ENCODE assay signal across 24 mouse cellular contexts in the genomic region with DNA sequence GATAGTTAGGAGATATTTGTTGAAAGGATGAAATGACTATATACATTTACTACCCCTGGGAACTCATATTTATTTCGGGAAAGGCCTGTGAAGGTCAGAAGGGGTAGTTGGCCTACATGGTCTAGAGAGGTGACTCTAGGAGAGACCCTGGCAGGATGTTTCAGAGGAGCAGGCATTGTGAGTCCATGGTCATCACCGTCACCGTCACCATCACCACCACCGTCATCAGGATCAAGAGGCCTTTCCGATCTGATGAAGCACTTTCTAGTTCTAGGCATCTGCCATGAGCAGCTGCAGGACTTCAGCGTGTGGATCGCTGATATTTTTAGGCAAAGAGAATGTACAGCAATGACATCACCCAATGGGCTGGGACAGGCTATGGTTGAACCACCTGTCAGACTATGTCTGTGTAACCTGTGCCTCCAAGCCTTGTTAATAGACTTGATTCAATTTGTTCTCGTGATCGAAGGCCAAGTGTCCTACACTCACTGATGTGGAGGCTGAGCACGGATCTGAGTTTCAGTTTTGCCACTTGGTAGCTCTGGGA. TPM values are rescaled to one million over a fixed set of nuclear protein-coding genes. Genes with fewer than 3 reads are reported as not detected.
"Had no signal": no experiment of that assay in that cellular context is flagged by ENCODE, and none has a peak within 500 bp of the region (broad histone marks: within the 10 kb centered on the region; RNA-seq: fewer than 3 reads in every experiment).

No protein-coding gene starts in this region.

- H3K27ac ChIP-seq: heart, adult 2 months; hindbrain, embryonic 10.5 days; hindbrain, embryonic 12.5 days; hindbrain, embryonic 14.5 days; intestine, embryonic 15.5 days; kidney, postnatal 0 days; layer of hippocampus, adult 2 months; left cerebral cortex, adult 2 months; limb, embryonic 12.5 days; liver, embryonic 12.5 days; liver, embryonic 14.5 days had no signal

- H3K36me3 ChIP-seq: heart, embryonic 12.5 days; hindbrain, embryonic 10.5 days; hindbrain, embryonic 12.5 days; intestine, embryonic 15.5 days; limb, embryonic 12.5 days; liver, embryonic 12.5 days had no signal

- H3K9ac ChIP-seq: heart, embryonic 12.5 days; hindbrain, embryonic 12.5 days; hindbrain, embryonic 14.5 days; intestine, embryonic 15.5 days; limb, embryonic 12.5 days; liver, embryonic 12.5 days; liver, embryonic 14.5 days had no signal

- H3K4me3 ChIP-seq: gastrocnemius, adult 2 months; heart, adult 2 months; heart, embryonic 12.5 days; hindbrain, embryonic 10.5 days; hindbrain, embryonic 12.5 days; intestine, embryonic 15.5 days; layer of hippocampus, adult 2 months; left cerebral cortex, adult 2 months; limb, embryonic 12.5 days; liver, embryonic 12.5 days had no signal

- H3K4me1 ChIP-seq: hindbrain, embryonic 10.5 days; hindbrain, embryonic 12.5 days; liver, embryonic 12.5 days had no signal

- ATAC-seq: hindbrain, embryonic 16.5 days; inflammation-experienced regulatory T-cells, adult 6 months; intestine, embryonic 15.5 days; intestine, postnatal 0 days; liver, embryonic 12.5 days had no signal

- H3K27me3 ChIP-seq: heart, embryonic 12.5 days; hindbrain, embryonic 12.5 days; intestine, embryonic 15.5 days; limb, embryonic 12.5 days; liver, embryonic 12.5 days had no signal

- H3K9me3 ChIP-seq: heart, embryonic 12.5 days; hindbrain, embryonic 10.5 days; hindbrain, embryonic 12.5 days; intestine, embryonic 15.5 days; limb, embryonic 12.5 days; liver, embryonic 12.5 days had no signal

- DNase-seq: gastrocnemius, postnatal 10 days; heart, adult 2 months; heart, postnatal 10 days; heart, postnatal 4 days; kidney, adult 18-20 months; kidney, adult 8-10 months; kidney, postnatal 14 days; kidney, postnatal 4 days had no signal

- H3K4me2 ChIP-seq: heart, embryonic 12.5 days; hindbrain, embryonic 12.5 days; hindbrain, embryonic 14.5 days; intestine, embryonic 15.5 days; limb, embryonic 12.5 days; liver, embryonic 12.5 days had no signal

RNA-seq across cellular contexts. Expression of gene Neo1, which starts 50.4 kb away (rescaled TPM):
- total RNA-seq: granulocyte monocyte progenitor cell, adult 5-6 weeks had no signal
